Mouse (Mus musculus): ENCODE measurements at regions not wholly inside any gene's neighbourhood (a gene's known extent, or its start where the extent isn't known, plus 50 kb on each side); places are given as distances from the start of the nearest gene placed in this dataset.

GRCm38 (mm10) chr2:47878002-47878401, 935.9 kb upstream of the Acvr2a start:
- H3K9ac ChIP-seq (ENCODE audit: low read depth, low read length) = no peak overlapping the region
- no peak overlapping the region for H3K27ac ChIP-seq (replicated peaks; ENCODE audit: insufficient read depth, low read depth, low read length)
- no peak for TF ChIP-seq POLR2A (IDR thresholded peaks at IDR 0.05; ENCODE audit: extremely low read depth, insufficient read depth, low read length)
- no peak for TF ChIP-seq CTCF (IDR thresholded peaks at IDR 0.05; ENCODE audit: low read depth, low read length)
- H3K4me1 ChIP-seq (ENCODE audit: control insufficient read depth, insufficient read depth, low read length) = no peaks in the 10 kb centered on the region
- no peaks in the 10 kb centered on the region for H3K27me3 ChIP-seq (ENCODE audit: control insufficient read depth, insufficient read depth, low read length)
- no peak overlapping the region for H3K4me3 ChIP-seq (ENCODE audit: insufficient read depth, low read depth, low read length)
- no peak for DNase-seq (ENCODE audit: extremely low read depth, low read depth, low spot score)
- H3K79me2 ChIP-seq (ENCODE audit: control insufficient read depth, insufficient read depth, low read length) = no peaks in the 10 kb centered on the region
- WGBS = 73% methylated on average over 2 of the region's 2 CpGs
- no peaks in the 10 kb centered on the region for H3K36me3 ChIP-seq (ENCODE audit: control insufficient read depth, insufficient read depth, low read length)

- H3K4me1 ChIP-seq (ENCODE audit: control insufficient read depth, insufficient read depth, low read length) = no peaks in the 10 kb centered on the region
- no peak overlapping the region for H3K27ac ChIP-seq (replicated peaks; ENCODE audit: insufficient read depth, low read depth, low read length)
- no peaks in the 10 kb centered on the region for H3K27me3 ChIP-seq (ENCODE audit: control insufficient read depth, insufficient read depth, low read length)
- H3K36me3 ChIP-seq (ENCODE audit: control insufficient read depth, insufficient read depth, low read length) = no peaks in the 10 kb centered on the region
- DNase-seq (ENCODE audit: extremely low read depth, low read depth, low spot score) = no peak
- WGBS = 91% methylated on average over 2 of the region's 2 CpGs
- H3K9ac ChIP-seq (ENCODE audit: low read depth, low read length) = no peak overlapping the region
- no peak overlapping the region for H3K4me3 ChIP-seq (ENCODE audit: insufficient read depth, low read depth, low read length)
- no peak for TF ChIP-seq CTCF (IDR thresholded peaks at IDR 0.05; ENCODE audit: low read depth, low read length)
- no peak for TF ChIP-seq POLR2A (IDR thresholded peaks at IDR 0.05; ENCODE audit: extremely low read depth, insufficient read depth, low read length)
- H3K79me2 ChIP-seq (ENCODE audit: control insufficient read depth, insufficient read depth, low read length) = no peaks in the 10 kb centered on the region
These were observed 934.8 kb upstream of the Acvr2a start for GRCm38 (mm10) chr2:47879071-47879470.

- Histone ChIP-seq H3K36me3 (ENCODE audit: control insufficient read depth, insufficient read depth, low read length) (no peaks in the 10 kb centered on the region), H3K79me2 (ENCODE audit: control insufficient read depth, insufficient read depth, low read length) (no peaks in the 10 kb centered on the region), H3K27ac (replicated peaks; ENCODE audit: insufficient read depth, low read depth, low read length) (no peak overlapping the region), H3K9ac (ENCODE audit: low read depth, low read length) (no peak overlapping the region), H3K4me1 (ENCODE audit: control insufficient read depth, insufficient read depth, low read length) (no peaks in the 10 kb centered on the region), H3K4me3 (ENCODE audit: insufficient read depth, low read depth, low read length) (no peak overlapping the region), H3K27me3 (ENCODE audit: control insufficient read depth, insufficient read depth, low read length) (no peaks in the 10 kb centered on the region)
- TF ChIP-seq POLR2A (IDR thresholded peaks at IDR 0.05; ENCODE audit: extremely low read depth, insufficient read depth, low read length) (no peak), CTCF (IDR thresholded peaks at IDR 0.05; ENCODE audit: low read depth, low read length) (no peak)
- 79% methylated on average over 1 of the region's 1 CpGs for WGBS
- no peak for DNase-seq (ENCODE audit: extremely low read depth, low read depth, low spot score)
These were observed 934.1 kb upstream of the Acvr2a start for GRCm38 (mm10) chr2:47879796-47880195.

- no peaks in the 10 kb centered on the region for H3K4me1 ChIP-seq (ENCODE audit: control insufficient read depth, insufficient read depth, low read length)
- H3K27ac ChIP-seq (replicated peaks; ENCODE audit: insufficient read depth, low read depth, low read length) = no peak overlapping the region
- no peaks in the 10 kb centered on the region for H3K27me3 ChIP-seq (ENCODE audit: control insufficient read depth, insufficient read depth, low read length)
- no peaks in the 10 kb centered on the region for H3K36me3 ChIP-seq (ENCODE audit: control insufficient read depth, insufficient read depth, low read length)
- no peaks in the 10 kb centered on the region for H3K79me2 ChIP-seq (ENCODE audit: control insufficient read depth, insufficient read depth, low read length)
- H3K9ac ChIP-seq (ENCODE audit: low read depth, low read length) = no peak overlapping the region
- H3K4me3 ChIP-seq (ENCODE audit: insufficient read depth, low read depth, low read length) = no peak overlapping the region
- 70% methylated on average over 1 of the region's 1 CpGs for WGBS
- no peak for DNase-seq (ENCODE audit: extremely low read depth, low read depth, low spot score)
- TF ChIP-seq CTCF (IDR thresholded peaks at IDR 0.05; ENCODE audit: low read depth, low read length) (no peak), POLR2A (IDR thresholded peaks at IDR 0.05; ENCODE audit: extremely low read depth, insufficient read depth, low read length) (no peak)
These were observed 925.7 kb upstream of the Acvr2a start for GRCm38 (mm10) chr2:47888166-47888565.

GRCm38 (mm10) chr2:47891366-47891765, 922.5 kb upstream of the Acvr2a start:
- H3K4me1 ChIP-seq (ENCODE audit: control insufficient read depth, insufficient read depth, low read length) = no peaks in the 10 kb centered on the region
- TF ChIP-seq POLR2A (IDR thresholded peaks at IDR 0.05; ENCODE audit: extremely low read depth, insufficient read depth, low read length) (no peak), CTCF (IDR thresholded peaks at IDR 0.05; ENCODE audit: low read depth, low read length) (no peak)
- H3K9ac ChIP-seq (ENCODE audit: low read depth, low read length) = no peak overlapping the region
- no peaks in the 10 kb centered on the region for H3K36me3 ChIP-seq (ENCODE audit: control insufficient read depth, insufficient read depth, low read length)
- 82% methylated on average over 1 of the region's 1 CpGs for WGBS
- DNase-seq (ENCODE audit: extremely low read depth, low read depth, low spot score) = no peak
- no peak overlapping the region for H3K4me3 ChIP-seq (ENCODE audit: insufficient read depth, low read depth, low read length)
- H3K27me3 ChIP-seq (ENCODE audit: control insufficient read depth, insufficient read depth, low read length) = no peaks in the 10 kb centered on the region
- no peak overlapping the region for H3K27ac ChIP-seq (replicated peaks; ENCODE audit: insufficient read depth, low read depth, low read length)
- H3K79me2 ChIP-seq (ENCODE audit: control insufficient read depth, insufficient read depth, low read length) = no peaks in the 10 kb centered on the region

- TF ChIP-seq POLR2A (IDR thresholded peaks at IDR 0.05; ENCODE audit: extremely low read depth, insufficient read depth, low read length) (no peak), CTCF (IDR thresholded peaks at IDR 0.05; ENCODE audit: low read depth, low read length) (no peak)
- Histone ChIP-seq H3K27ac (replicated peaks; ENCODE audit: insufficient read depth, low read depth, low read length) (no peak overlapping the region), H3K4me3 (ENCODE audit: insufficient read depth, low read depth, low read length) (no peak overlapping the region), H3K36me3 (ENCODE audit: control insufficient read depth, insufficient read depth, low read length) (no peaks in the 10 kb centered on the region), H3K27me3 (ENCODE audit: control insufficient read depth, insufficient read depth, low read length) (no peaks in the 10 kb centered on the region), H3K4me1 (ENCODE audit: control insufficient read depth, insufficient read depth, low read length) (no peaks in the 10 kb centered on the region), H3K79me2 (ENCODE audit: control insufficient read depth, insufficient read depth, low read length) (no peaks in the 10 kb centered on the region), H3K9ac (ENCODE audit: low read depth, low read length) (no peak overlapping the region)
- 55% methylated on average over 2 of the region's 2 CpGs for WGBS
- DNase-seq (ENCODE audit: extremely low read depth, low read depth, low spot score) = no peak
These were observed 921.0 kb upstream of the Acvr2a start for GRCm38 (mm10) chr2:47892879-47893278.
